Mouse (Mus musculus) stomach, embryonic 14.5 days (tissue): Measurements from ENCODE around the gene Slc25a10. TPM values are rescaled to one million over a fixed set of nuclear protein-coding genes. Genes with fewer than 3 reads are reported as not detected.

Source experiments
- ATAC-seq: fragments of 200-750 bp; cut with Nextera tagmentation; 2 replicates; pipeline ENCODE4 v1.8.0; 2017; ENCODE audit warnings: low read depth, moderate TSS enrichment; ENCODE audit not compliant: insufficient number of reproducible peaks, insufficient read depth, low FRiP score
- H3K27ac ChIP-seq: fragments of 300-500 bp; sonication (generic); 2 replicates; pipeline ENCODE4 v1.5.1; 2014; ENCODE audit warnings: mild to moderate bottlenecking, low read length, moderate library complexity, mixed read lengths
- H3K27me3 ChIP-seq: fragments of 300-500 bp; sonication (generic); 2 replicates; pipeline ENCODE4 v1.6.1; 2014; ENCODE audit warnings: low read length, control low read depth, mixed read lengths; ENCODE audit not compliant: control insufficient read depth, insufficient read depth
- H3K36me3 ChIP-seq: fragments of 300-500 bp; sonication (generic); 2 replicates; pipeline ENCODE4 v1.6.1; 2014; ENCODE audit warnings: mild to moderate bottlenecking, control low read depth, low read length, moderate library complexity, mixed read lengths; ENCODE audit not compliant: control insufficient read depth, insufficient read depth
- H3K4me1 ChIP-seq: fragments of 300-500 bp; sonication (generic); 2 replicates; pipeline ENCODE4 v1.6.1; 2014; ENCODE audit warnings: low read length, control low read depth, mixed read lengths; ENCODE audit not compliant: control insufficient read depth, insufficient read depth
- H3K4me2 ChIP-seq: fragments of 300-500 bp; sonication (generic); replicated peaks from 2 replicates; pipeline ENCODE4 v1.6.1; 2014; ENCODE audit warnings: low read depth, low read length, control low read depth
- H3K4me3 ChIP-seq: fragments of 300-500 bp; sonication (generic); 2 replicates; pipeline ENCODE4 v1.5.1; 2014; ENCODE audit warnings: low read depth, low read length, control low read depth
- H3K9ac ChIP-seq: fragments of 300-500 bp; sonication (generic); replicated peaks from 2 replicates; pipeline ENCODE4 v1.6.1; 2014; ENCODE audit warnings: low read depth, mild to moderate bottlenecking, control low read depth, low read length, moderate library complexity, mixed read lengths
- H3K9me3 ChIP-seq: fragments of 300-500 bp; sonication (generic); 2 replicates; pipeline ENCODE4 v1.6.1; 2016; ENCODE audit warnings: low read depth, low read length, control low read depth; ENCODE audit not compliant: control insufficient read depth
- WGBS: fragments of 180-500 bp; shearing (Covaris S2); extraction: QIAGEN DNeasy Blood & Tissue Kit; methylation state at CpG from one replicate; pipeline ENCODE4 v1.1.7; 2014; 5-methylcytosine and 5-hydroxymethylcytosine counted together
- polyA plus RNA-seq: library from polyadenylated mRNA; unstranded; fragments of >200 nt; fragmentation: Nextera tagmentation; extraction: Ambion mirVana; gene quantifications from 2 replicates; pipeline ENCODE4 v1.2.1, GENCODE M21; 2014

Gene Slc25a10
- polyA plus RNA-seq, 1 experiment from 2014 or later = 66.5 TPM

DNA sequence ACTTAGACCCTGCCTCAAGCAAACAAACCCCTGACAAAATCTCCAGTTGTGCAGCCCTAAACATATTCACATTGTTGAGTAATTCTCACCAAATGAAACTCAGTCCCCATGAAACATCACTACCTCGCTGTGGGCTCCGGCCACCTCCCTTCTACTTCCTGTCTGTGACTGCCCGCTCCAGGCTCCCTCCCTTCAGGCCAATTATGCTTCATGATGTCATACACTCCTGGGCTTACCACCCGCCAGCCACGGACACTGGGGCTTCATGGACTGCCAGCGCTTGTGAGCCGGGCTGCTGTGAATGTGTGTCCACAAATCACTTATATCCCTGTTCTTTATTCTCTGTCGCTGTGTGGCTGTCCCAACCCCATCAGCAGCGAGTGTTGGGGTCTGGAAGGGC is 28.1 kb downstream of the Slc25a10 start:
- Histone ChIP-seq H3K4me2 (0 out of 2 replicates have a peak overlapping the region, but pooled peaks have one; percentile 10), H3K27me3 (no peaks in the 10 kb centered on the region), H3K4me3 (no peak overlapping the region), H3K9ac (no peak overlapping the region), H3K9me3 (no peaks in the 10 kb centered on the region), H3K4me1 (0 out of 2 replicates have a peak, but pooled peaks cover 11% of the 10 kb centered on the region), H3K36me3 (no peaks in the 10 kb centered on the region), H3K27ac (no peak overlapping the region)
- peak; percentile 34; the same call in 1 of the 2 replicates for ATAC-seq
- 39% methylated on average over 9 of the region's 9 CpGs for WGBS

DNA sequence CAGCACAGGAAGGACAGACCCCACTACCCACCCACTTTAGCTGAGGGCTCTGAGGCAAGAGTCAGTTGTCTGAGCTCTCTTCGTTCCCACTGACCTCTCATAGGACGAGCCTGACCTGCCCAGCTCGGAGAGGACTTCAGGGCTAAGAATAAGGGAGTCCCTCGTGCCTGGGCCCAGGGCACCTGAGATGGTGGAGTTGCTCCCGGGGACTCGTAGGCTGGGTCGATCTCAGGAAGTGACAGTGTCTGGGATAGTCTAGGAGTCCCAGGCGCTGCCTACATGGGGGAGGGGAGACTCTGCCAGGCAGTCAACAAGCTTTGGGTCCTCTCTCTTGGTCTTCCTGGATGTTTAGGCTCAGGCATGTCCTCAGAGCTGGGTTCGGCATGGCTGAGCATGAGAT is 28.9 kb downstream of the Slc25a10 start:
- Histone ChIP-seq H3K27me3 (no peaks in the 10 kb centered on the region), H3K9me3 (no peaks in the 10 kb centered on the region), H3K4me3 (no peak overlapping the region), H3K4me1 (0 out of 2 replicates have a peak, but pooled peaks cover 11% of the 10 kb centered on the region), H3K27ac (no peak overlapping the region), H3K36me3 (no peaks in the 10 kb centered on the region), H3K4me2 (no peak overlapping the region), H3K9ac (no peak overlapping the region)
- no peak for ATAC-seq
- WGBS = 69% methylated on average over 9 of the region's 9 CpGs

DNA sequence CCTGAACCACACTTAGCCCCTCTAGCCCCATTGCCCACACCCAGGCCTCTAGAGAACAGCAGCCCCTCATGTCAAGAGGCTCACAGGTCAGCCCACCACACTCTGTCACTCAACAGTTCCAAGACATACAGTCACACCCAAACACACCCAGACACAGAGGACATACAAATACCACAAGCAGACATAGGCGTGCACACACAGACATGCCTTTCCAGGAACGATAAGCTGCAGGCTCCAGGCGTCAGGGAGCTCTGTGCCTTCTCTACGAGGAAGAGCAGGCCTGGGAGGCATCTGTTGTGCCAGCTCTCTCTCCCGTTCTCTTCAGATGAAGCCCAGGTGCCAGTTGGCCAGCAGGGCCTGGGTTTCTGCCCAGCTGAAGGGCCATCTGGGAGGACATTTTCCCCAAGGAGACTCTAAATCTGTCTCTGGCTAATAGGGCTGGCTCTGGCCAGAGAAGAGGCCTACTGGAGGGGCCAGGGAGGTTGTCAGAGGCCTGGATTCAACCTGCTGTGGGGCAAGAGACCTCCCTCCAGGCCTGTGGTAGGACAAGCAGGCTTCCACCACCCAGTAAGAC is 29.4 kb downstream of the Slc25a10 start:
- Histone ChIP-seq H3K9ac (no peak overlapping the region), H3K4me3 (no peak overlapping the region), H3K4me2 (no peak overlapping the region), H3K4me1 (0 out of 2 replicates have a peak, but pooled peaks cover 11% of the 10 kb centered on the region), H3K36me3 (no peaks in the 10 kb centered on the region), H3K9me3 (no peaks in the 10 kb centered on the region), H3K27ac (peak overlapping the region; percentile 33; the same call in 1 of the 2 replicates), H3K27me3 (no peaks in the 10 kb centered on the region)
- no peak; the same call in 1 of the 2 replicates for ATAC-seq
- WGBS = 67% methylated on average over 5 of the region's 5 CpGs

- Histone ChIP-seq H3K36me3 (no peaks in the 10 kb centered on the region), H3K4me1 (0 out of 2 replicates have a peak, but pooled peaks cover 11% of the 10 kb centered on the region), H3K4me2 (no peak overlapping the region), H3K27me3 (no peaks in the 10 kb centered on the region), H3K9ac (no peak overlapping the region), H3K9me3 (no peaks in the 10 kb centered on the region), H3K4me3 (no peak overlapping the region), H3K27ac (no peak overlapping the region)
- 83% methylated on average over 8 of the region's 8 CpGs for WGBS
- ATAC-seq = no peak
Measured at GRCm38 (mm10) chr11:120522581-120522980, 30.9 kb downstream of the Slc25a10 start.

DNA sequence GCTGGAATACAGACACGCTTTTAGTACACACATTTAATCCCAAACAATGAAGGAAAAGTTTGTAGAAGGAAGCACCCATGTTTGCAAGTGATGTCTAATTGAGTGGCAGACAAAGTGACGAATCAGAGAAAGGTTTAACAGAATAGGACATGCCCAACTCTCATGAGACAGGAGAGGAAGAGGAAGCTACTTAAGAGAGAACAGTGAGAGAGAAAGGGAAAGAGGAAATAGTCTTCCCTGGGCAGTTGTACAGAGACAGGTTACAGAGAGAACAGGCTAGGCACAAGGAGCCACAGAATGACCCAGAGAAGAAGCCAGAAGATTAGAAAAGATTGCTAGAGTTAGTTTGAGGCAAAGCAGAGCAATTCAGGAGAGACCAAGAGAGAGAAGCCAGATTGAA is 34.3 kb downstream of the Slc25a10 start:
- peaks cover 12% of the 10 kb centered on the region; the same call in 1 of the 2 replicates for H3K4me1 ChIP-seq
- H3K36me3 ChIP-seq = no peaks in the 10 kb centered on the region
- no peak overlapping the region for H3K4me2 ChIP-seq
- no peak for ATAC-seq
- no peak overlapping the region for H3K4me3 ChIP-seq
- WGBS = 77% methylated on average over 2 of the region's 2 CpGs
- no peaks in the 10 kb centered on the region for H3K9me3 ChIP-seq
- H3K27me3 ChIP-seq = peaks cover 17% of the 10 kb centered on the region
- H3K27ac ChIP-seq = no peak overlapping the region
- H3K9ac ChIP-seq = no peak overlapping the region

DNA sequence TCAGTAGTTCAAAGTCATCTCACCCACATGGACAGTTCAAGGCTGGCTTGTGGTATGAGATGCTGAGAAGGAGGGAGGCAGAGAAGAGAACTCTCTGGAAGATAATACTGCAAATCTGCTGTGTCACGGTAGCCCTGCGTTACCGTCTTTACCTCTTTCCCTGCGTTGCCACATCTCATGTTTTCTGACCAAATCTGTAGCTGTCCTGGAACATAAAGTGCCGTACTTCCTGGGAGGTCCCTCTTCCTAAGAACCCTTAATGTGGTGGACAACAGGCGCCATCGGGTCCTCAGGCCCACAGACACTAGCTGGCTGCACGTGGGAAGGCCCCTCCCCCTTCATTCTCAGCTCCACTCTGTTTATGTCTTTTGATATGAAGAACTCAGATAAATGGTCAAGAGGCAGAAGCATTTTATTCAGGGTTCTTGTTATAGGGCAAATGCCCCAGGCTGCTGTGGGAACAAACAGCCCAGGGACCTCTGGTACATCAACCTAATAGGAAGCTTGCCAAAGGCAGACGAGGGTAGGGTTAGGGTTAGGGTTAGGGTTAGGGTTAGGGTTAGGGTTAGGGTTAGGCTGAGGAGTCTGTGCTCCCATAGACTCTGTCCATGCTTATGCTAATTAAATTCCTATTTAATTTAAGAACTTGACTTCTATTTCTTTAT is 36.2 kb downstream of the Slc25a10 start:
- H3K9me3 ChIP-seq = no peaks in the 10 kb centered on the region
- no peak overlapping the region for H3K4me3 ChIP-seq
- no peaks in the 10 kb centered on the region for H3K36me3 ChIP-seq
- no peak overlapping the region for H3K9ac ChIP-seq
- 58% methylated on average over 9 of the region's 9 CpGs for WGBS
- H3K4me1 ChIP-seq = peaks cover 10% of the 10 kb centered on the region; the same call in 1 of the 2 replicates
- H3K27ac ChIP-seq = no peak overlapping the region
- no peak overlapping the region for H3K4me2 ChIP-seq
- H3K27me3 ChIP-seq = peaks cover 27% of the 10 kb centered on the region
- no peak for ATAC-seq

GRCm38 (mm10) chr11:120528903-120529302 is 37.3 kb downstream of the Slc25a10 start:
- Histone ChIP-seq H3K9ac (no peak overlapping the region), H3K9me3 (no peaks in the 10 kb centered on the region), H3K4me2 (no peak overlapping the region), H3K4me1 (peaks cover 10% of the 10 kb centered on the region; the same call in 1 of the 2 replicates), H3K27ac (no peak overlapping the region), H3K4me3 (no peak overlapping the region), H3K36me3 (no peaks in the 10 kb centered on the region), H3K27me3 (peaks cover 27% of the 10 kb centered on the region)
- 60% methylated on average over 4 of the region's 4 CpGs for WGBS
- ATAC-seq = no peak

GRCm38 (mm10) chr11:120530085-120530964 is 38.7 kb downstream of the Slc25a10 start, which contains the start of gene Gcgr:
TSS of gene Gcgr (plus strand) at chr11:120530699.
- WGBS = 11% methylated on average over 55 of the region's 62 CpGs
- H3K9me3 ChIP-seq = no peaks in the 10 kb centered on the region
- peak within 1 kb of the TSS; percentile 28; the same call in 1 of the 2 replicates for H3K9ac ChIP-seq
- H3K27ac ChIP-seq = no peak within 1 kb of the TSS
- peak within 1 kb of the TSS; percentile 72 for H3K4me2 ChIP-seq
- no peaks in the 10 kb centered on the region for H3K36me3 ChIP-seq
- ATAC-seq = peak; percentile 40; the same call in 1 of the 2 replicates
- H3K4me3 ChIP-seq = peak within 1 kb of the TSS; percentile 41
- H3K4me1 ChIP-seq = peaks cover 10% of the 10 kb centered on the region; the same call in 1 of the 2 replicates
- H3K27me3 ChIP-seq = peaks cover 27% of the 10 kb centered on the region
